Mouse (Mus musculus) T-helper 2 cell (primary cell): ENCODE measurements around the gene Hist2h2aa1.
"Not testable (repeated sequence)": the region's sequence is repeated elsewhere in the genome, so short reads cannot be mapped to it uniquely, and the experiment has no call there.

Experiments used
- in situ Hi-C: fragments of 300-600 bp; cut with MboI, MseI; formaldehyde crosslinking; loops from one replicate; pipeline ENCODE4 v1.15.1; 2025; ENCODE audit warnings: high pct_unique_total_duplicates

Gene Hist2h2aa1

GRCm38 (mm10) chr3:96245003-96245886, at the start of gene Hist2h2aa1:
TSS of gene Hist2h2aa1 (plus strand) at chr3:96245497.
- in situ Hi-C loops = not testable (repeated sequence)

- in situ Hi-C loops = no loop called here
Measured at GRCm38 (mm10) chr3:96195616-96196313, 49.5 kb upstream of the Hist2h2aa1 start.

GRCm38 (mm10) chr3:96196437-96197128, 48.7 kb upstream of the Hist2h2aa1 start:
- in situ Hi-C loops = no loop called here

GRCm38 (mm10) chr3:96197129-96197749, 48.1 kb upstream of the Hist2h2aa1 start:
- in situ Hi-C loops = no loop called here

GRCm38 (mm10) chr3:96198181-96198580, 47.1 kb upstream of the Hist2h2aa1 start:
- in situ Hi-C loops = no loop called here

- in situ Hi-C loops = not testable (repeated sequence)
Measured at GRCm38 (mm10) chr3:96198601-96199251, 46.6 kb upstream of the Hist2h2aa1 start.

- in situ Hi-C loops = no loop called here
Measured at GRCm38 (mm10) chr3:96199731-96200130, 45.6 kb upstream of the Hist2h2aa1 start.

GRCm38 (mm10) chr3:96207819-96208218, 37.5 kb upstream of the Hist2h2aa1 start:
- in situ Hi-C loops = no loop called here

GRCm38 (mm10) chr3:96209242-96209641, 36.1 kb upstream of the Hist2h2aa1 start:
- in situ Hi-C loops = no loop called here

GRCm38 (mm10) chr3:96219191-96219641, 26.1 kb upstream of the Hist2h2aa1 start:
- in situ Hi-C loops = no loop called here

- in situ Hi-C loops = loop anchor here (5.0 to 10.0 kb wide), 2 partner anchors 157 to 1205 kb away; partner anchors contain the start of gene Zfp687
Measured at GRCm38 (mm10) chr3:96219661-96220130, 25.6 kb upstream of the Hist2h2aa1 start, which contains the start of the genes Bola1 and Hist2h2ab. TSS of gene Bola1 (minus strand) at chr3:96219709. TSS of gene Hist2h2ab (plus strand) at chr3:96219865.

- in situ Hi-C loops = loop anchor here (5.0 to 10.0 kb wide), 2 partner anchors 158 to 1205 kb away; partner anchors contain the start of gene Zfp687
Measured at GRCm38 (mm10) chr3:96220131-96220764, 25.0 kb upstream of the Hist2h2aa1 start.

GRCm38 (mm10) chr3:96220765-96221639, 24.3 kb upstream of the Hist2h2aa1 start, which contains the start of the genes Hist2h2ac and Hist2h2be:
TSS of gene Hist2h2ac (minus strand) at chr3:96220880.
TSS of gene Hist2h2be (plus strand) at chr3:96221119.
- in situ Hi-C loops = loop anchor here (5.0 to 10.0 kb wide), 2 partner anchors 159 to 1206 kb away; partner anchors contain the start of gene Zfp687

- in situ Hi-C loops = loop anchor here (5.0 to 10.0 kb wide), 2 partner anchors 159 to 1207 kb away; partner anchors contain the start of gene Zfp687
Measured at GRCm38 (mm10) chr3:96221640-96222038, 23.7 kb upstream of the Hist2h2aa1 start.

- in situ Hi-C loops = loop anchor here (5.0 to 10.0 kb wide), 2 partner anchors 160 to 1208 kb away; partner anchors contain the start of gene Zfp687
Measured at GRCm38 (mm10) chr3:96222774-96223173, 22.5 kb upstream of the Hist2h2aa1 start.

- in situ Hi-C loops = loop anchor here (5.0 to 10.0 kb wide), 2 partner anchors 43 to 1211 kb away; partner anchors contain the start of genes Sv2a and Zfp687
Measured at GRCm38 (mm10) chr3:96225421-96225820, 19.9 kb upstream of the Hist2h2aa1 start.

GRCm38 (mm10) chr3:96226695-96227648, 18.3 kb upstream of the Hist2h2aa1 start:
- in situ Hi-C loops = loop anchor here (5.0 to 10.0 kb wide), 2 partner anchors 45 to 1212 kb away; partner anchors contain the start of genes Sv2a and Zfp687
